Mouse (Mus musculus) mesoderm, embryonic 11.5 days (tissue): Measurements from ENCODE around the gene Kidins220.

Experiments used
- DNase-seq: peaks from one replicate; pipeline ENCODE4 v3.0.0-alpha.2; 2012; ENCODE audit warnings: low read depth, low spot score

Kidins220 gene

DNA sequence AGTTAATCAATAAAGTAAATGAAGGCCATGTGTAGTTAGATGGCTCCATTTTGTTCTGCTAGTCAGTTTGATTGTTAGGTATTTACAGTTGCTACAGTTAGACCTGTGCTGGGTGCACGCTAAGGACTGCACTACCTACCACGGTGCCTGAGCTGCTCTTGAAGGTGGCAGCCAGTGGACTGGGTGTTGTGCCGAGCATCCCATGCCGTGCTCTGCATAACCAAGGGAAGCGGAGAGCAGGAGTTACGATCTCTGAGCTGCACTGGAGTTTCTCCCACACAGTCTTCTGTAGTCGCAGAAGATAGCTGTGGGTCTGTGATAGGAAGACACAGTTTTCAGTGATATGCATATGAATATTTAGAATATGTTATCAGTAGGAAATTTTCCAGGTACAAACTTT, 51.6 kb downstream of the Kidins220 start:
- no peak for DNase-seq

DNA sequence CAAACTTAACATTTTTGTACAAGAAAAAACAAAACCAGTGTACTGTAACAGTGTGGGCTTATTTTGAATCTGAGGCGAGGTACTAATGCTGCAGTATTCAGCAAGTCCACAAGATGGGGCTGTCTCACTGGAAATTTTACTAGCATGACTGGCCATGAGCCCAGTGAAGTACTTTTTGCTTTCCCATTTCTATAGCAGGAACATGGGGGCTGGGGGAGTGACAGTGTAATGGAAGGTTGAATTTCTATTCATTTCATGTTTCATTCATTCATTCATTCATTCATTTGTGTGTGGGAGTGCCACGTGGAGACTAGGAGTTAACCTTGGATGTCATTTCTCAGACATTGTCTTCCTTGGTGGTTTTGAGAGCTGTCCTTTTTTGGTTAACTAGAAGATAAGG, 52.7 kb downstream of the Kidins220 start:
- peak; percentile 66 for DNase-seq

- DNase-seq, result peak; percentile 65
Observed at GRCm38 (mm10) chr12:25033662-25034337, 59.1 kb downstream of the Kidins220 start.

DNA sequence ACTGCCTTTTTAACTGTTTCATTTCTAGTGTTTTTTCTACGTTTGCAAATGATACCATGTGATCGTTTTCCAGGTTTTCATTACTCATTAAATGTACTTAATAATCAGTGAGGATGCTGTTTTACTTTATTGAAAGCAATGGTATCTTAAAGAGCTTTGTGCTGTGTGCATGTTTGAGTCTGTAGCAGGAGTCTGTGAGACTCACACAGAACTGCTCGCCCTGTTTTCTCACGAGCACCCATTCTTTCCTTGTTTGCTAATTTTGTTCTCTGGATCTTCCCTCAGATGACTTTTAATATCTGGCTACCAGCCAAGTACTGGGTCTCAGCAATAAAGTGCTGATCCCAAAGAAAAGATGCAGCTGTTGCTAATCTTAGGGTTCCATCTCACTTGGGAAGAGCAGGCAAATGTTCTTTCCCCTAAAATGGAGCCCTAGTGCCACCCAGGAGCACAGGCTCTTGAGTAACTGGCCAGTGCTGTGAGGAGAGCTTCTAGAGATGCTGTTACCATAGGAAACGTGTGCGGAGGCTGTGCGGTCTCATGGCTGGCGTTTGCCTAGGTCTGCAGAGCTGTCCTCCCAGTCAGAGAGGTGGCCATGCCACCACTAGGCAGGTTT, 59.7 kb downstream of the Kidins220 start:
- DNase-seq, result no peak

DNA sequence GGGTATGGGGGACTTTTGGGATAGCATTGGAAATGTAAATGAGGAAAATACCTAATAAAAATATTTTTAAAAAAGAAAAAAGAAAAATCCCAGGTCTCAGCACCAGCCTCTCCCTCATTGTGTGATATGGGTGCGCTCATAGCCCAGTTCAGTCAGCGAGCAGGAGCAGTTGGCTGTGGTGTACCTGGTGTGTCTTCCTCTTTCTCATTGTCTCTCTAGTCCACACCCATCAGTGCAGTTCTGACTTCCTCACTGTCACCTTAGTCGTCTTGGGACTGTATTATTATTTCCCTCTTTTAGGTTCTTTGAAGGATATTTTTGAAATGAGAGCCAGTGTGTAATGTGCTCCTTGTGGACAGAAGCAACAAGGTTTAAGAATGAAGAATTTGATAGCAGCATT, 61.3 kb downstream of the Kidins220 start:
- no peak for DNase-seq

- DNase-seq, result no peak
Observed at GRCm38 (mm10) chr12:25037222-25037621, 62.5 kb downstream of the Kidins220 start.

DNA sequence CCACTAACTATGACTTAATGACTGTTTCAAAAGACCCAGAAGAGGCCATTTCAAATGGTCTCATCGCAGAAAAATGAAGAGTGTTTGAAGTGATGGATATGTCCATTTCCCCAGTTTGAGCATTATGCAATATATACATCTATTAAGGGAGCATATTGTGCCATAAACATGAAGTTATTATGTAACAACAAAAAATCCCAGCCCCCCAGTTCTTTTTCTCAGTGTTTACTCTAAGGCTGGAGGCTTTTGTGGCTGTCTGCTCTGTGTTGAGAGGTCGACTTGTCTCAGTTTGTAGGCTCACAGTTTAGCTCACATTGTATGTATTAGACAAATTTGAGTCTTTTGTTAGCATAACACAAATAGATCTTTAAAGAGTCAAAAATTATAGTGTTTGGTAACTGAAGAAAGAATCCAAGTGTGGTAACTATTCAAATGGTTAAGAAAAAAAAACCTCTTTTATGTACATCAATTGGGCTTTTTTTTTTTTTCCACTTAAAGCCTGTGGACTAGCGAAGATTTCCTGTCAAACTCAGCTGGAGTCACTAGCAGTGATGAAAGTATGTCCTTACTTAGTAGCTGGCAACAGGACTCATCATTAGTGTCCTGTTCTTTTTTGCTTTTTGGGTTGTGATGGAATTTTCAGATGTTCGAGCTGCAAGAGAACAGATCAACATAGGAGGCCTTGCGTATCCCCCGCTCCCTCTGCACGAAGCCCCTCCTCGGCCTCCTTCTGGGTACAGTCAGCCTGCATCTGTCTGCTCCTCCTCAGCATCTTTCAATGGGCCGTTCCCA, 63.2 kb downstream of the Kidins220 start:
- no peak for DNase-seq

- no peak for DNase-seq
Observed at GRCm38 (mm10) chr12:25044056-25044455, 69.3 kb downstream of the Kidins220 start.

DNA sequence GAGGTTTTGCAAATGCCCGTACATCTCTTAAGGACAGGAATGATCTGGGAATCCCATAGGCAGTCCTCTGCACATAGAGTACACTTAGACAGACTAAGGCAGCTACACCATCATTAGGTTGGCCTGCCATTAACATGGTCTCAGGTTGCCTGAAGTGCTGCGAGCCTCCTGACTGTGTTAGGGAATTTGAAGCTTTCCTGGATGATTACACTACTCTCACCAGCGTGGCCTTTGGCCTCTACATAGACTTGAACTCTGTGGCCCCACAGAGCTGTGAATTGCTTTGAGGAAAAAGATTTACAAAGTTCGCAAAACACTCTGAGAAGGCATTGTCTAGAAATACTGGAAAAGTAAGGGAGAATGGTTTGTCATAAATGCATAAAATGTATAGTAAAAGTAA, 69.9 kb downstream of the Kidins220 start:
- DNase-seq, result no peak

GRCm38 (mm10) chr12:25049253-25049652, 74.5 kb downstream of the Kidins220 start:
- DNase-seq, result peak; percentile 43

GRCm38 (mm10) chr12:25054511-25054910, 79.8 kb downstream of the Kidins220 start:
- no peak for DNase-seq

DNA sequence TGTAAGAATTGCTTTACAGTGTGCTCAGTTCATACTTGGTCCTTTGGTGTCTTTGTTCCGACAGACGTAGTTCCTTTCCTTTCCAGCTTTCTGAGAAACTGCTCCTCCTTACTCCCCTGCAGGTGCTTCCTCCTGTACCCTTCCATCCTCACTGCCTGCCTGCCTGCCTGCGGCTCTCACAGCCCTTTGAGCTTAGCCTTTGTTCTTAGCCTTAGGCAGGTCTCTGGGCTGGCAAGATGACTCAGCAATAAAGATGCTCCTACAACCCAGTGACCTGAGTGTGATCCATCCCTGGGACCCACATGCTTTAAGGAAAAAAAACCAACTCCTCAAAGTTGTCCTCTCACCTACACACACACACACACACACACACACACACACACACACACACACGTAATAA, 80.2 kb downstream of the Kidins220 start:
- no peak for DNase-seq

DNA sequence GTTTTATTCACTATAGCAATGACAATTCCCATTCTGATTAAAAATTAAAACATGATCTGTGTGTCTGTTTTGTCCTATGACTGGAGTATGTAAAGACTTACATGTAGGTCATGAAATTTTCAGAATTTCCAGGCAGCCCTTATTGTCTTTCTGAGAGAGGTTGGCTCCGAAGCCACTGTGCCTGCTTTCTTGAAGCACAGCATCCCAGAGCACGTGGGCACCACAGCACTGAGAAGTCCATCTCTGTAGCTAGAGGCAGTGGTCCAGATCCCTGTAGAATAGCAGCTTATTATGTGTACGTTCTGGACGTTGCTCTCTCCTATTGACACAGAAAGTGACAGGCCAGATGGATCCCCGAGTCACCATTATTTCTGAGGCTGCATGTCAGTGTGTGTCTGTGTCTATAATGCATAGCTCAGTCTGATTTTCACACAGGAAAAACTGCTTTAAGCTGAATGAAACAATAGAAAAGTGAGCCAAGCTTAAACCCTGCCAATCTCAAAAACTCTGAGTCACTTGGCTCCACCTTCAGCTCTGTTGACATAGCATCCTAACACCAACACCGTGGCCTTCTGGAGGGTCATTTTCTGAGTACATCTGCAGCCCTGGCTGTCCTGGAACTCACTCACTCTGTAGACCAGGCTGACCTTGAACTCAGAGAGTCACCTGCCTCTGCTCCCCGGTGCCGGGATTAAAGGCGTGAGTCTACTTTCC, 84.9 kb downstream of the Kidins220 start:
- no peak for DNase-seq

DNA sequence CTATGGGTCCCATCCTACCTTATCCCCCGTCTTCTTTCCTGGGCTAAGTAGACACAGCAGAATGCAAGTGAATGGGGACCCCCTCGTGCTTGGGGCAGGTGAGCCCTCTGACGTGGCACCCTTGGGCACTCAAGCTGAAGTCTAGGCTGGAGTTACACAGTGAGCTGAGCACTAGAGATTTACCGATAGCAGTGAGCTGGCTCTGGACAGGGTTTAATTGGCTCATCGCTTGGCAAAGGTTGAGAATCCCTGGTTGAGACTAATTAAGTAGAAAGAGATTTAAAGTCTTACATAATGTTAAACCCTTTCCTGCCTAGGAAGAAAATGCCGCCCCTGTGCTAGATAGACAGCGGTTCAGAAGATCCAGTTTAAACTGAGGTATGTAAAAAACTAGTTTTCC, 86.2 kb downstream of the Kidins220 start:
- no peak for DNase-seq

GRCm38 (mm10) chr12:25062264-25062663, 87.5 kb downstream of the Kidins220 start:
- DNase-seq, result peak; percentile 11

DNA sequence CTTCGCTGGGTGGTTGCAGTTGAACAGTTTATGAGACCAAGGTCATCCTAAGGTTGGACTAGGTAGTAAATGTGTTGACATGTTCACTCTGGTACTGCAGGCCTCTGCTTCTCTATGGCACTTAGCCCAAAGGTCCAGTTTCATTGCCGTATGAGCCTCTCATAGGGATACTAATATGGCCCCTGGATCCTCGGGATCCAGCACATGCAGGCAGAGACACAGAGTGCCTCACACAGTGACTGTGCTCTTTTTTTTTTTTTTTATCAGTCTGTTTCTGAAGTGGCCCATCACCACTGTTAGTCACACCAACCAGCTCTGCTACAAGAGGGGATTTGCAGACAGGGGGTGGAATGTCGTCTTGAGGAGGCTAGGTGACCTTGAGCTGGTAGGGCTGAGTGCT, 98.6 kb downstream of the Kidins220 start:
- no peak for DNase-seq

DNA sequence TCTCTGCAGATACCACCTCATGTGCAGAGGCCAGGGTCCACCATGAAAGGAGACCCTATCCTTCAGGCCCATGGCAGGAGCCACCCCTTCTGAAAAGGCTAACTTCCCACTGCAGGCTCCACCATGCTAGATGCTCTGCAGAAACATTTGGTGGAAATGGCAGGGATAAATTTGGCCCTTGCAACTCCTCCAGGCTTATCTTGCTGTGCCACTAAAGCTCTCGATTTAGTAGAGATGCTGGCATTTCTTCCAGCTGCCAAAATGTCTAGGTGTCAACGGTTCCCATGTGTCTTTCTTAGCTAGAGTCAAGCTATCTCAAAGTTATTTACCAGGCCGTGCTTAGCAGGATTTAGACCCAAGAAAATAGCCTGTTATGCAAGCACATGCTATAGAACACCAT, 99.6 kb downstream of the Kidins220 start:
- no peak for DNase-seq

DNA sequence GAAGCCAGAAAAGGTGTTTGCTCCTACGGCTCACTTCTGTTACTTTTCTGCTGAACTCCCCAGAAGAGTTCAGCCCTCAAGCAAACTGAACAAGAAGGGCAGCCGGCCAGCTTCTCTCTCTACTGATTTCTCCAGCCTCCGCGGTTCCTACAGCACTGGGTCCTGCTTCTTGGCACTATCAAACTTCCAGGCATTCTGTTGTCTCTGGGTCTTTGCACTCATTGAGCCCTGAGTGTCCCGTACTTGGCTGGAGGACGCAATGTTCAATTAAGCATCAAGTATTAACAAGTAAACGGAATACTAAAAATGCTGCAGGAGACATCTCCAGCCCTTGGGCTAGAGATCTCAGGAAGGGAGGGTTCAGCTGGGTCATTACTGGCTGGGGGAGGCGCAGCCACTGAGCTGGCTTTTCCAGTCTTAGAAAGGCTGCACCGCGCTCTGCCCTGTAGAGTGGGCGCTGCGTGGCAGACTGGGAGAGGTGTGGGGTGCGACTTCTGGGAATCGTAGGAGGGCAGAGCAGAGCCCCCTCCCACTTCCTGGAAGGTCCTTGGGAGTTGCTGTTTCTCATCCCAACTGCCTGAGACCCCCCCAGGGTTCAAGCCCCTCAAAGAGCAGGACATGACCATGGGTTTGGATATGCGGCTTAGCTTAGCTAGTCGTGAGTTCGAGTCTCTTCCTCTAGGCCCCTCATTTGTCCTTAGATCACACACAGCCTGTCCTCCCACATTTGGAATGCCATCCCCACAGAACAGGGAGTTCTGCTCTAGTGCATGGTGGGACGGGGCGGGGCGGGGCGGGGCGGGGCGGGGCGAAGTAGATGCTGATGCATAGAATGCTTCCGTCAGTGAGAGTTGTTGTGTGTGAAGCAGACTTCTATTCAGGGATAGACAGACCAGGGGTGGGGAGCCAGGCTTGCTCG, 108.8 kb downstream of the Kidins220 start:
- no peak for DNase-seq

GRCm38 (mm10) chr12:25086966-25087365, 112.2 kb downstream of the Kidins220 start:
- DNase-seq, result no peak

DNA sequence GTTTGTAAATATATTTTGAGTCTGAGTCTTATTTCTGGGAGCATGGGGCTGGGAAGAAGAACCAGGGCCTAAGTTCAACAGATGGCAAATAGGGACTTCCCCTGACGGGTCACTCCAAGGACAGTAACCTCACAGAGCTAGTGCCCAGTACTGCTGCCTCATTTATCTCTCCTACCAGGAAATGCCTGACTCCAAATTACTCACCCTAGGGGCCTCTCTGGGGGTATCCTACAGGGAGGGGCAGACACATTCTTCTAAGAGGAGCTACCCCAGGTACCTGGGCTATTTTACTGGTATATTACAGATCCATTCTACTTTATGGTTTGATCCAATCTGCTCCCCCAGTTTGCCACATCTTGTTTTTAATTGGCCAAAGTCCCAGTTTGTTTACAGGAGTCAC, 114.7 kb downstream of the Kidins220 start:
- DNase-seq, result no peak
